Mouse (Mus musculus) right cerebral cortex, postnatal 10 days (tissue): ENCODE measurements around the gene Snx14.
A peak's percentile ranks its signal among the peaks of the same experiment; 100 is the strongest.

Experiments
- DNase-seq, 2 experiments: peaks; one replicate each; pipeline ENCODE4 v3.0.0; 2021; ENCODE audit warnings: low spot score in 2 of 2

Snx14 gene

GRCm38 (mm10) chr9:88380542-88380941 lies 58.2 kb downstream of the Snx14 start:
- no peak for DNase-seq

GRCm38 (mm10) chr9:88380076-88380475 lies 58.7 kb downstream of the Snx14 start:
- no peak for DNase-seq

- DNase-seq, result no peak
These were observed 59.7 kb downstream of the Snx14 start for GRCm38 (mm10) chr9:88379057-88379456.

GRCm38 (mm10) chr9:88377483-88377882 lies 61.3 kb downstream of the Snx14 start:
- DNase-seq, result no peak

- DNase-seq, result no peak
These were observed 65.8 kb downstream of the Snx14 start for GRCm38 (mm10) chr9:88373001-88373400.

GRCm38 (mm10) chr9:88371201-88371600 lies 67.6 kb downstream of the Snx14 start:
- DNase-seq, result no peak

- DNase-seq, result peak in 1 of 2 experiments; percentile 44
These were observed 69.1 kb downstream of the Snx14 start for GRCm38 (mm10) chr9:88369666-88370065.

GRCm38 (mm10) chr9:88368476-88368875 lies 70.3 kb downstream of the Snx14 start:
- no peak for DNase-seq

- no peak for DNase-seq
These were observed 71.0 kb downstream of the Snx14 start for GRCm38 (mm10) chr9:88367751-88368150.

GRCm38 (mm10) chr9:88367322-88367721 lies 71.4 kb downstream of the Snx14 start:
- DNase-seq, result no peak

- DNase-seq, result no peak
These were observed 71.9 kb downstream of the Snx14 start for GRCm38 (mm10) chr9:88366819-88367218.

- DNase-seq, result no peak
These were observed 72.5 kb downstream of the Snx14 start for GRCm38 (mm10) chr9:88366308-88366707.

GRCm38 (mm10) chr9:88363102-88363501 lies 75.7 kb downstream of the Snx14 start:
- DNase-seq, result no peak

- DNase-seq, result no peak
These were observed 76.5 kb downstream of the Snx14 start for GRCm38 (mm10) chr9:88362055-88362850.

- DNase-seq, result no peak
These were observed 77.4 kb downstream of the Snx14 start for GRCm38 (mm10) chr9:88361211-88361909.

GRCm38 (mm10) chr9:88359140-88359539 lies 79.6 kb downstream of the Snx14 start:
- DNase-seq, result no peak

GRCm38 (mm10) chr9:88357173-88357572 lies 81.6 kb downstream of the Snx14 start:
- DNase-seq, result no peak

- no peak for DNase-seq
These were observed 85.3 kb downstream of the Snx14 start for GRCm38 (mm10) chr9:88353459-88353858.

GRCm38 (mm10) chr9:88352741-88353140 lies 86.0 kb downstream of the Snx14 start:
- DNase-seq, result no peak

- no peak for DNase-seq
These were observed 87.6 kb downstream of the Snx14 start for GRCm38 (mm10) chr9:88351163-88351562.

- no peak for DNase-seq
These were observed 88.4 kb downstream of the Snx14 start for GRCm38 (mm10) chr9:88350317-88350716.

- no peak for DNase-seq
These were observed 90.1 kb downstream of the Snx14 start for GRCm38 (mm10) chr9:88348623-88349022.

GRCm38 (mm10) chr9:88346857-88347256 lies 91.9 kb downstream of the Snx14 start:
- no peak for DNase-seq
